Mouse (Mus musculus) midbrain, embryonic 13.5 days (tissue): ENCODE results near the gene L1cam. TPM values are rescaled to one million over a fixed set of nuclear protein-coding genes. Genes with fewer than 3 reads are reported as not detected.

Experiments used
- ATAC-seq: fragments of 200-750 bp; cut with Nextera tagmentation; 2 replicates; pipeline ENCODE4 v1.8.0; 2017; ENCODE audit warnings: mild to moderate bottlenecking, moderate TSS enrichment, moderate library complexity
- H3K27ac ChIP-seq: fragments of 300-500 bp; sonication (generic); 2 replicates; pipeline ENCODE4 v1.5.1; 2015; ENCODE audit warnings: inconsistent platforms, mild to moderate bottlenecking, moderate library complexity
- H3K27me3 ChIP-seq: fragments of 300-500 bp; sonication (generic); 2 replicates; pipeline ENCODE4 v1.6.1; 2015; ENCODE audit warnings: mild to moderate bottlenecking, inconsistent platforms
- H3K36me3 ChIP-seq: fragments of 300-500 bp; sonication (generic); 2 replicates; pipeline ENCODE4 v1.6.1; 2015; ENCODE audit warnings: mild to moderate bottlenecking, inconsistent platforms
- H3K4me1 ChIP-seq: fragments of 300-500 bp; sonication (generic); replicated peaks from 2 replicates; pipeline ENCODE4 v1.6.1; 2015; ENCODE audit warnings: inconsistent platforms
- H3K4me2 ChIP-seq: fragments of 300-500 bp; sonication (generic); replicated peaks from 2 replicates; pipeline ENCODE4 v1.6.1; 2015; ENCODE audit warnings: moderate library complexity, mild to moderate bottlenecking, inconsistent platforms
- H3K4me3 ChIP-seq: fragments of 300-500 bp; sonication (generic); replicated peaks from 2 replicates; pipeline ENCODE4 v1.5.1; 2015; ENCODE audit warnings: mild to moderate bottlenecking, inconsistent platforms
- H3K9ac ChIP-seq: fragments of 300-500 bp; sonication (generic); replicated peaks from 2 replicates; pipeline ENCODE4 v1.6.1; 2015; ENCODE audit warnings: mild to moderate bottlenecking, inconsistent platforms
- H3K9me3 ChIP-seq: fragments of 300-500 bp; sonication (generic); 2 replicates; pipeline ENCODE4 v1.6.1; 2016; ENCODE audit warnings: mild to moderate bottlenecking, inconsistent platforms
- WGBS: fragments of 180-500 bp; shearing (Covaris S2); methylation state at CpG from one replicate; pipeline ENCODE4 v1.1.7; 2015; 5-methylcytosine and 5-hydroxymethylcytosine counted together
- polyA plus RNA-seq: library from polyadenylated mRNA; unstranded; fragments of >200 nt; fragmentation: Nextera tagmentation; extraction: Ambion mirVana; gene quantifications from 2 replicates; pipeline ENCODE4 v1.2.1, GENCODE M21; 2015

The L1cam gene
- polyA plus RNA-seq, 1 experiment from 2014 or later, result 73.8 TPM

GRCm38 (mm10) chrX:73816596-73817314 lies 79.2 kb downstream of the L1cam start:
- peaks cover 5% of the 10 kb centered on the region for H3K4me1 ChIP-seq
- H3K36me3 ChIP-seq, result no peaks in the 10 kb centered on the region
- H3K9ac ChIP-seq, result no peak overlapping the region
- H3K27me3 ChIP-seq, result no peaks in the 10 kb centered on the region
- no peaks in the 10 kb centered on the region for H3K9me3 ChIP-seq
- WGBS, result 55% methylated on average over 3 of the region's 3 CpGs
- no peak overlapping the region for H3K4me3 ChIP-seq
- no peak overlapping the region for H3K4me2 ChIP-seq
- ATAC-seq, result no peak
- H3K27ac ChIP-seq, result no peak overlapping the region

GRCm38 (mm10) chrX:73815072-73815471 lies 80.8 kb downstream of the L1cam start:
- peak overlapping the region; percentile 49 for H3K4me2 ChIP-seq
- no peaks in the 10 kb centered on the region for H3K27me3 ChIP-seq
- H3K9me3 ChIP-seq, result no peaks in the 10 kb centered on the region
- no peaks in the 10 kb centered on the region; the same call in 1 of the 2 replicates for H3K4me1 ChIP-seq
- H3K4me3 ChIP-seq, result peak overlapping the region; percentile 32
- H3K27ac ChIP-seq, result peak overlapping the region; percentile 81
- H3K36me3 ChIP-seq, result no peaks in the 10 kb centered on the region
- 12% methylated on average over 14 of the region's 14 CpGs for WGBS
- peak overlapping the region; percentile 63 for H3K9ac ChIP-seq
- peak; percentile 89 for ATAC-seq

- H3K27me3 ChIP-seq, result no peaks in the 10 kb centered on the region
- no peak overlapping the region for H3K4me2 ChIP-seq
- no peaks in the 10 kb centered on the region for H3K9me3 ChIP-seq
- WGBS, result 56% methylated on average over 1 of the region's 1 CpGs
- H3K36me3 ChIP-seq, result no peaks in the 10 kb centered on the region
- 0 out of 2 replicates have a peak, but pooled peaks have one; percentile 56 for ATAC-seq
- no peak overlapping the region for H3K4me3 ChIP-seq
- H3K4me1 ChIP-seq, result peaks cover 8% of the 10 kb centered on the region
- no peak overlapping the region for H3K27ac ChIP-seq
- H3K9ac ChIP-seq, result no peak overlapping the region
Observed at GRCm38 (mm10) chrX:73805814-73806213, 90.1 kb downstream of the L1cam start.

Other genes starting within 250 kb of the L1cam start
- 91.5 and 99.5 TPM in 2 replicates for gene Pnck, start 236.0 kb downstream of the L1cam start, polyA plus RNA-seq
- 6.3 and 6.4 TPM in 2 replicates for gene Slc6a8, start 223.0 kb downstream of the L1cam start, polyA plus RNA-seq
- 116 and 118 TPM in 2 replicates for gene Bcap31, start 179.9 kb downstream of the L1cam start, polyA plus RNA-seq
- gene Abcd1, start 179.5 kb downstream of the L1cam start, polyA plus RNA-seq, result 9.6 and 11.8 TPM in 2 replicates
- 0.07 and 0.08 TPM in 2 replicates for gene Plxnb3, start 139.0 kb downstream of the L1cam start, polyA plus RNA-seq
- gene Srpk3, start 121.7 kb downstream of the L1cam start, polyA plus RNA-seq, result 1.3 and 1.4 TPM in 2 replicates
- gene Idh3g, start 109.2 kb downstream of the L1cam start, polyA plus RNA-seq, result 225 and 228 TPM in 2 replicates
- 133 and 139 TPM in 2 replicates for gene Ssr4, start 109.1 kb downstream of the L1cam start, polyA plus RNA-seq
- gene Pdzd4, start 71.1 kb downstream of the L1cam start, polyA plus RNA-seq, result 4.3 and 4.7 TPM in 2 replicates
- 0.24 and 0.27 TPM in 2 replicates for gene Avpr2, start 4.0 kb downstream of the L1cam start, polyA plus RNA-seq
- 2.8 and 2.9 TPM in 2 replicates for gene Arhgap4, start 25.8 kb upstream of the L1cam start, polyA plus RNA-seq
- gene Naa10, start 25.8 kb upstream of the L1cam start, polyA plus RNA-seq, result 107 and 108 TPM in 2 replicates
- 10.5 and 12.3 TPM in 2 replicates for gene Renbp, start 34.7 kb upstream of the L1cam start, polyA plus RNA-seq
- 61.9 and 63.0 TPM in 2 replicates for gene Hcfc1, start 70.3 kb upstream of the L1cam start, polyA plus RNA-seq
- 37.4 and 44.3 TPM in 2 replicates for gene Irak1, start 127.8 kb upstream of the L1cam start, polyA plus RNA-seq
- gene Opn1mw, start 231.4 kb upstream of the L1cam start, polyA plus RNA-seq, result not detected in 2 replicates
- gene Mecp2, start 239.3 kb upstream of the L1cam start, polyA plus RNA-seq, result 17.0 and 18.9 TPM in 2 replicates